Mouse (Mus musculus) T-helper 17 cell (primary cell): ENCODE results near the gene Tgfbr3.

Experiments used
- in situ Hi-C, 2 experiments: fragments of 300-600 bp; cut with MboI, MseI; formaldehyde crosslinking; loops; 1 replicate in 1 of 2; 2 replicates in 1 of 2; pipeline ENCODE4 v1.15.1; 2025; ENCODE audit warnings: high pct_unique_total_duplicates in 2 of 2

The Tgfbr3 gene

GRCm38 (mm10) chr5:107289234-107289764 lies at the start of gene Tgfbr3:
Gene Tgfbr3, minus strand, starts transcription at chr5:107289629.
- in situ Hi-C loops: no loop called here

GRCm38 (mm10) chr5:107330916-107331421 lies 41.5 kb upstream of the Tgfbr3 start, which contains the start of gene Brdt:
Gene Brdt, plus strand, starts transcription at chr5:107331159.
- in situ Hi-C loops: loop anchor here in 1 of 2 experiments (25.0 kb wide), 1 partner anchor 869 kb away; the partner anchor contains the start of gene Barhl2

GRCm38 (mm10) chr5:107320703-107321102 lies 31.3 kb upstream of the Tgfbr3 start:
- in situ Hi-C loops: loop anchor here in 1 of 2 experiments (10.0 kb wide), 1 partner anchor 326 kb away; no protein-coding TSS in a partner anchor

- in situ Hi-C loops: loop anchor here (5.0 kb wide), 4 partner anchors 305 to 455 kb away; no protein-coding TSS in a partner anchor
These were observed 27.7 kb upstream of the Tgfbr3 start for GRCm38 (mm10) chr5:107317141-107317540.

- in situ Hi-C loops: no loop called here
These were observed 18.0 kb upstream of the Tgfbr3 start for GRCm38 (mm10) chr5:107307432-107307831.

GRCm38 (mm10) chr5:107304117-107304825 lies 14.8 kb upstream of the Tgfbr3 start:
- in situ Hi-C loops: no loop called here

GRCm38 (mm10) chr5:107303350-107303861 lies 14.0 kb upstream of the Tgfbr3 start:
- in situ Hi-C loops: no loop called here

GRCm38 (mm10) chr5:107298854-107299253 lies 9.4 kb upstream of the Tgfbr3 start:
- in situ Hi-C loops: no loop called here

- in situ Hi-C loops: no loop called here
These were observed 7.3 kb upstream of the Tgfbr3 start for GRCm38 (mm10) chr5:107296512-107297322.

- in situ Hi-C loops: no loop called here
These were observed 6.5 kb upstream of the Tgfbr3 start for GRCm38 (mm10) chr5:107295817-107296511.

GRCm38 (mm10) chr5:107295061-107295816 lies 5.8 kb upstream of the Tgfbr3 start:
- in situ Hi-C loops: no loop called here

- in situ Hi-C loops: no loop called here
These were observed 4.6 kb upstream of the Tgfbr3 start for GRCm38 (mm10) chr5:107294041-107294440.

GRCm38 (mm10) chr5:107289986-107290385 lies 557 bp upstream of the Tgfbr3 start:
- in situ Hi-C loops: no loop called here

- in situ Hi-C loops: no loop called here
These were observed 799 bp downstream of the Tgfbr3 start for GRCm38 (mm10) chr5:107288427-107289233.

- in situ Hi-C loops: no loop called here
These were observed 1.5 kb downstream of the Tgfbr3 start for GRCm38 (mm10) chr5:107287908-107288267.

- in situ Hi-C loops: no loop called here
These were observed 2.0 kb downstream of the Tgfbr3 start for GRCm38 (mm10) chr5:107287254-107287907.

GRCm38 (mm10) chr5:107285563-107285962 lies 3.9 kb downstream of the Tgfbr3 start:
- in situ Hi-C loops: no loop called here

GRCm38 (mm10) chr5:107283935-107284524 lies 5.4 kb downstream of the Tgfbr3 start:
- in situ Hi-C loops: no loop called here
